Comparison of ENCODE assay signal across 8 mouse cellular contexts in genomic region chr1:54925451-54925934, GRCm38 (mm10). TPM values are rescaled to one million over a fixed set of nuclear protein-coding genes. Genes with fewer than 3 reads are reported as not detected.
DNase-seq lines count a peak whose midpoint lies in the region; ATAC-seq and TF ChIP-seq lines count a peak whose summit lies in the region.

No protein-coding gene starts in this region.

- peaks cover 3% of the 10 kb centered on the region for H3K4me1 ChIP-seq in embryonic fibroblast, embryonic 13.5 days (ENCODE audit: control insufficient read depth, insufficient read depth, low read length)
- H3K4me1 ChIP-seq in hindbrain, embryonic 12.5 days: peaks cover 15% of the 10 kb centered on the region; the same call in 1 of the 2 replicates
- H3K4me1 ChIP-seq in liver, embryonic 11.5 days (replicated peaks; ENCODE audit: control insufficient read depth, insufficient read depth, low read length): peaks cover 12% of the 10 kb centered on the region; the same call in 1 of the 2 replicates
- peaks cover 10% of the 10 kb centered on the region; the same call in 1 of the 2 replicates for H3K4me1 ChIP-seq in midbrain, postnatal 0 days (ENCODE audit: insufficient read depth, low read length)

- WGBS in hindbrain, embryonic 12.5 days: under 1% methylated on average over 27 of the region's 30 CpGs
- under 1% methylated on average over 30 of the region's 30 CpGs for WGBS in liver, embryonic 11.5 days
- WGBS in midbrain, postnatal 0 days: 0% methylated on average over 28 of the region's 30 CpGs

- peak; percentile 28 for DNase-seq in cerebellum, adult 11 months
- DNase-seq in cerebellum, postnatal 4 days (ENCODE audit: low spot score in 2 of 2): no peak
- DNase-seq in T-cell, adult 2 months (ENCODE audit: low spot score): peak; percentile 34
- DNase-seq in liver, embryonic 11.5 days (ENCODE audit: low spot score): peak; percentile 60
- no peak for DNase-seq in midbrain, postnatal 0 days (ENCODE audit: low spot score)
- peak; percentile 42 for DNase-seq in thymus, postnatal 0 days (ENCODE audit: low spot score)

- no peak for TF ChIP-seq CTCF in embryonic fibroblast, embryonic 13.5 days (IDR thresholded peaks at IDR 0.05; ENCODE audit: borderline replicate concordance, insufficient read depth, low read length)
- no peak for TF ChIP-seq CTCF in midbrain, postnatal 0 days (IDR thresholded peaks at IDR 0.05)

- H3K27me3 ChIP-seq in hindbrain, embryonic 12.5 days: no peaks in the 10 kb centered on the region
- no peaks in the 10 kb centered on the region for H3K27me3 ChIP-seq in liver, embryonic 11.5 days (replicated peaks; ENCODE audit: control insufficient read depth, insufficient read depth, low read length)
- no peaks in the 10 kb centered on the region for H3K27me3 ChIP-seq in midbrain, postnatal 0 days (ENCODE audit: insufficient read depth, low read length)

- no peaks in the 10 kb centered on the region for H3K36me3 ChIP-seq in hindbrain, embryonic 12.5 days
- no peaks in the 10 kb centered on the region for H3K36me3 ChIP-seq in liver, embryonic 11.5 days (ENCODE audit: control insufficient read depth, insufficient read depth, low read length)
- no peaks in the 10 kb centered on the region for H3K36me3 ChIP-seq in midbrain, postnatal 0 days (ENCODE audit: insufficient read depth, low read length)

- H3K27ac ChIP-seq in embryonic fibroblast, embryonic 13.5 days (ENCODE audit: insufficient read depth, low read length): no peak overlapping the region
- peak overlapping the region; percentile 91 for H3K27ac ChIP-seq in hindbrain, embryonic 12.5 days
- peak overlapping the region; percentile 45; the same call in 1 of the 2 replicates for H3K27ac ChIP-seq in liver, embryonic 11.5 days (ENCODE audit: low read depth, low read length)
- peak overlapping the region; percentile 94 for H3K27ac ChIP-seq in midbrain, postnatal 0 days (ENCODE audit: low read depth, low read length)

- no peaks in the 10 kb centered on the region for H3K9me3 ChIP-seq in hindbrain, embryonic 12.5 days (replicated peaks)
- no peaks in the 10 kb centered on the region for H3K9me3 ChIP-seq in liver, embryonic 11.5 days (ENCODE audit: control insufficient read depth, low read length)
- H3K9me3 ChIP-seq in midbrain, postnatal 0 days (ENCODE audit: low read length): no peaks in the 10 kb centered on the region

- H3K4me3 ChIP-seq in embryonic fibroblast, embryonic 13.5 days (ENCODE audit: insufficient read depth, low read length): peak overlapping the region; percentile 66
- peak overlapping the region; percentile 82 for H3K4me3 ChIP-seq in hindbrain, embryonic 12.5 days
- peak overlapping the region; percentile 84 for H3K4me3 ChIP-seq in liver, embryonic 11.5 days (ENCODE audit: low read depth, low read length)
- H3K4me3 ChIP-seq in midbrain, postnatal 0 days (ENCODE audit: low read depth, low read length): peak overlapping the region; percentile 83

- H3K9ac ChIP-seq in hindbrain, embryonic 12.5 days: peak overlapping the region; percentile 90
- H3K9ac ChIP-seq in liver, embryonic 11.5 days (ENCODE audit: low read depth, low read length): peak overlapping the region; percentile 79
- peak overlapping the region; percentile 96 for H3K9ac ChIP-seq in midbrain, postnatal 0 days (replicated peaks; ENCODE audit: low read length, poor library complexity, severe bottlenecking)

- peak overlapping the region; percentile 88 for H3K4me2 ChIP-seq in hindbrain, embryonic 12.5 days (replicated peaks)
- peak overlapping the region; percentile 89 for H3K4me2 ChIP-seq in liver, embryonic 11.5 days
- peak overlapping the region; percentile 55 for H3K4me2 ChIP-seq in midbrain, postnatal 0 days (ENCODE audit: low read depth, low read length, poor library complexity, severe bottlenecking)

- ATAC-seq in hindbrain, embryonic 12.5 days (ENCODE audit: low FRiP score): no peak
- ATAC-seq in liver, embryonic 11.5 days (replicated peaks; ENCODE audit: low FRiP score): peak; percentile 29
- ATAC-seq in midbrain, postnatal 0 days (ENCODE audit: low FRiP score): no peak; the same call in none of the 2 replicates

- TF ChIP-seq POLR2A in embryonic fibroblast, embryonic 13.5 days (IDR thresholded peaks at IDR 0.05; ENCODE audit: low read depth, low read length): no peak

RNA-seq across cellular contexts. Expression of gene Ankrd44, which starts 0.7 kb away (rescaled TPM):
- polyA plus RNA-seq in embryonic fibroblast, embryonic 13.5 days (2011; ENCODE audit: insufficient read length, low read depth, missing spikeins): 18.8 and 24.8 TPM in 2 replicates
- 20.9 and 23.4 TPM in 2 replicates for polyA plus RNA-seq in hindbrain, embryonic 12.5 days (2016; fragmentation: Nextera tagmentation; extraction: Ambion mirVana)
- 11.8 and 12.1 TPM in 2 replicates for polyA plus RNA-seq in liver, embryonic 11.5 days (2014; fragmentation: Nextera tagmentation; extraction: Ambion mirVana)
- 51.6 and 68.9 TPM in 2 replicates for total RNA-seq in midbrain, postnatal 0 days (2014; rRNA removed)
- 13.2 and 16.7 TPM in 2 replicates for polyA plus RNA-seq in midbrain, postnatal 0 days (2015; fragmentation: Nextera tagmentation; extraction: Ambion mirVana)
- 34.3 and 42.6 TPM in 2 replicates for polyA plus RNA-seq in thymus, postnatal 0 days (2015; fragmentation: Nextera tagmentation; extraction: Ambion mirVana)

Comparison
In these comparisons a context has a peak if more than half of its experiments do, and no peak if none do; other contexts are left out.
1. DNase-seq: peak in cerebellum, adult 11 months (single experiment), T-cell, adult 2 months (single experiment), liver, embryonic 11.5 days (single experiment) and thymus, postnatal 0 days (single experiment); none in cerebellum, postnatal 4 days (0 of 2) and midbrain, postnatal 0 days (single experiment).
2. Peak in every context shown above with its lines, with median percentiles within 50 percentile points of each other: H3K4me3 ChIP-seq, H3K4me2 ChIP-seq and H3K9ac ChIP-seq.